In the genomic region with DNA sequence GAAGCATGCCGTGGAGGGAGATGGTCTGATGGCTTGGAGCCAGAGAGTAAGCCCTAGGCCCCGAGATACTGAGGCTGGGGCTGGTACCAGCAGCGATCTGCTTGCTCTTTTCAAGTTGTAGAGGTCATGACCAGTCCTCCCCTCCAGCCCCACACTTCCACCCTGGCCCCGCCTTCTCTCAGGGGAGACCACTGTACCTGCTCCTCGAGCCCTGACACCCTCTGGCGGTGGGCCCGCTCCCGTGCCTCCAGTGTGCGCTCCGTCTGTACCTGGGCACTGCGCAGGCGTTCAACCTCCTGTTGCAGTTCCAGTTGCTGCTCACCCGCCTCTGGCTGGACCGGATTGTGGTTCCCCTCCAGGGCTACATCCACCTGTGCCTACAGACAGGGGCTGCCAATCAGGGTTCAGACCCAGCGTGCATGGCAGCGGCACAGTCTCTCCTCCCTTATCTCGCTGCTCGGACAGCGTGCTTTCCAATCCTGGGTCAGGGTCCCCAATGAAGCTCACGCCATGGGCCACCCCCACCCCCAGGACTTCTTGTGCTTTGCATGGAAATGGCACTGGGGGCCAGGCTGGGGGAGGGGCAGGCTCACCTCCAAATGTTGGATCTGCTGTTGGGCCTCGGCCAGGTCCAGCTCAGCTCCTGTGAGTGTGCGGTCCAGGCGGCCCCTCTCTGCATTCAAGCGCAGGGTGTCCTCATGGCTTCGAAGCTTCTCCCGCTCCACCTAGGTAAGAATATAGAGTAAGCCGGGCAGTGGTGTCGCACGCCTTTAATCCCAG, we compare ENCODE assay signal across 14 mouse cellular contexts. TPM values are rescaled to one million over a fixed set of nuclear protein-coding genes. Genes with fewer than 3 reads are reported as not detected.
DNase-seq lines count a peak whose midpoint lies in the region; ATAC-seq and TF ChIP-seq lines count a peak whose summit lies in the region.
"Had no signal": no experiment of that assay in that cellular context is flagged by ENCODE, and none has a peak within 500 bp of the region (broad histone marks: within the 10 kb centered on the region; RNA-seq: fewer than 3 reads in every experiment).

No protein-coding gene starts in this region.

- H3K4me1 ChIP-seq in heart, embryonic 12.5 days (replicated peaks): peaks cover 55% of the 10 kb centered on the region
- peaks cover 24% of the 10 kb centered on the region for H3K4me1 ChIP-seq in lung, embryonic 14.5 days (ENCODE audit: insufficient read depth)
- H3K4me1 ChIP-seq in forebrain, embryonic 15.5 days: peaks cover 71% of the 10 kb centered on the region

- H3K27ac ChIP-seq in heart, embryonic 12.5 days (ENCODE audit: poor library complexity, severe bottlenecking): 0 out of 2 replicates have a peak overlapping the region, but pooled peaks have one; percentile 40
- no peak overlapping the region for H3K27ac ChIP-seq in lung, embryonic 14.5 days (ENCODE audit: low read depth)
- peak overlapping the region; percentile 42; the same call in 1 of the 2 replicates for H3K27ac ChIP-seq in forebrain, embryonic 15.5 days (replicated peaks)
- H3K27ac ChIP-seq: stomach, embryonic 15.5 days had no signal

- peak; percentile 23; the same call in 1 of the 2 replicates for TF ChIP-seq CTCF in lung, embryonic 14.5 days (IDR thresholded peaks at IDR 0.05; ENCODE audit: low read depth)

- 76% methylated on average over 29 of the region's 29 CpGs for WGBS in heart, embryonic 12.5 days
- 80% methylated on average over 29 of the region's 29 CpGs for WGBS in lung, embryonic 14.5 days
- 72% methylated on average over 29 of the region's 29 CpGs for WGBS in forebrain, embryonic 15.5 days

- ATAC-seq in heart, embryonic 12.5 days (ENCODE audit: insufficient number of reproducible peaks, low FRiP score): no peak
- ATAC-seq in lung, embryonic 14.5 days (ENCODE audit: insufficient read depth): no peak
- ATAC-seq in forebrain, embryonic 15.5 days (replicated peaks): no peak

- H3K9ac ChIP-seq in heart, embryonic 12.5 days: no peak overlapping the region
- H3K9ac ChIP-seq in lung, embryonic 14.5 days: no peak overlapping the region
- no peak overlapping the region for H3K9ac ChIP-seq in forebrain, embryonic 15.5 days (replicated peaks)
- H3K9ac ChIP-seq: stomach, embryonic 15.5 days had no signal

- intact Hi-C loops in heart, postnatal 25 days (cut with DNase I): no loop called here

- no peak overlapping the region for H3K4me3 ChIP-seq in heart, embryonic 12.5 days
- H3K4me3 ChIP-seq in lung, embryonic 14.5 days (ENCODE audit: low read depth, low read length): no peak overlapping the region
- no peak overlapping the region for H3K4me3 ChIP-seq in forebrain, embryonic 15.5 days
- H3K4me3 ChIP-seq: stomach, embryonic 15.5 days had no signal

- H3K36me3 ChIP-seq in heart, embryonic 12.5 days: peaks cover 54% of the 10 kb centered on the region
- peaks cover 58% of the 10 kb centered on the region for H3K36me3 ChIP-seq in lung, embryonic 14.5 days (ENCODE audit: insufficient read depth)
- H3K36me3 ChIP-seq in forebrain, embryonic 15.5 days: peaks cover 35% of the 10 kb centered on the region

- no peaks in the 10 kb centered on the region for H3K27me3 ChIP-seq in heart, embryonic 12.5 days (replicated peaks)
- H3K27me3 ChIP-seq in lung, embryonic 14.5 days (ENCODE audit: insufficient read depth, low read length): no peaks in the 10 kb centered on the region
- no peaks in the 10 kb centered on the region for H3K27me3 ChIP-seq in forebrain, embryonic 15.5 days
- H3K27me3 ChIP-seq: stomach, embryonic 15.5 days had no signal

- H3K4me2 ChIP-seq in heart, embryonic 12.5 days: no peak overlapping the region
- H3K4me2 ChIP-seq in lung, embryonic 14.5 days: no peak overlapping the region
- no peak overlapping the region for H3K4me2 ChIP-seq in forebrain, embryonic 15.5 days (replicated peaks)
- H3K4me2 ChIP-seq: stomach, embryonic 15.5 days had no signal

- no peak for DNase-seq in heart, postnatal 25 days (ENCODE audit: low spot score)
- DNase-seq in lung, embryonic 14.5 days: peak; percentile 17
- DNase-seq in lung, postnatal 10 days: no peak
- peak; percentile 73 for DNase-seq in R1 (ENCODE audit: low read depth, low spot score)
- no peak for DNase-seq in kidney, adult 8-10 months
- DNase-seq in spleen, postnatal 10 days (ENCODE audit: low spot score in 2 of 2): no peak
- DNase-seq: adrenal gland, postnatal 36 days; cerebellum, adult 11 months; heart, adult 18-20 months; right cerebral cortex, postnatal 14 days had no signal

- no peaks in the 10 kb centered on the region for H3K9me3 ChIP-seq in heart, embryonic 12.5 days (replicated peaks)
- no peaks in the 10 kb centered on the region for H3K9me3 ChIP-seq in lung, embryonic 14.5 days (ENCODE audit: low read depth, low read length)
- no peaks in the 10 kb centered on the region for H3K9me3 ChIP-seq in forebrain, embryonic 15.5 days
- H3K9me3 ChIP-seq: stomach, embryonic 15.5 days had no signal

RNA-seq across cellular contexts. Expression of a gene that starts 7.6 kb away (rescaled TPM):
- polyA plus RNA-seq in heart, embryonic 12.5 days (2016; fragmentation: Nextera tagmentation; extraction: Ambion mirVana): 245 and 246 TPM in 2 replicates
- total RNA-seq in heart, postnatal 25 days (2021): 1 to 10 TPM; 6.7 to 6.9 TPM
- polyA plus RNA-seq in lung, embryonic 14.5 days (2014; fragmentation: Nextera tagmentation; extraction: Ambion mirVana): 517 and 566 TPM in 2 replicates
- 215 and 229 TPM in 2 replicates for polyA plus RNA-seq in forebrain, embryonic 15.5 days (2015; fragmentation: Nextera tagmentation; extraction: Ambion mirVana)
- total RNA-seq: megakaryocyte, adult 5-6 weeks had no signal

RNA-seq across cellular contexts. Expression of a gene that starts 31.2 kb away (rescaled TPM):
- 33.1 and 35.6 TPM in 2 replicates for polyA plus RNA-seq in heart, embryonic 12.5 days (2016; fragmentation: Nextera tagmentation; extraction: Ambion mirVana)
- total RNA-seq in heart, postnatal 25 days (2021): 10 to 100 TPM; 16.5 to 19.4 TPM
- polyA plus RNA-seq in lung, embryonic 14.5 days (2014; fragmentation: Nextera tagmentation; extraction: Ambion mirVana): 34.0 and 37.2 TPM in 2 replicates
- polyA plus RNA-seq in forebrain, embryonic 15.5 days (2015; fragmentation: Nextera tagmentation; extraction: Ambion mirVana): 123 and 127 TPM in 2 replicates

RNA-seq across cellular contexts. Expression of a gene that starts 42.5 kb away (rescaled TPM):
- 6.3 and 6.7 TPM in 2 replicates for polyA plus RNA-seq in heart, embryonic 12.5 days (2016; fragmentation: Nextera tagmentation; extraction: Ambion mirVana)
- 1 to 10 TPM; 5.1 to 5.4 TPM for total RNA-seq in heart, postnatal 25 days (2021)
- 7.4 and 9.8 TPM in 2 replicates for polyA plus RNA-seq in lung, embryonic 14.5 days (2014; fragmentation: Nextera tagmentation; extraction: Ambion mirVana)
- polyA plus RNA-seq in forebrain, embryonic 15.5 days (2015; fragmentation: Nextera tagmentation; extraction: Ambion mirVana): 8.3 and 10.2 TPM in 2 replicates

RNA-seq across cellular contexts. Expression of a gene that starts 56.8 kb away (rescaled TPM):
- polyA plus RNA-seq in heart, embryonic 12.5 days (2016; fragmentation: Nextera tagmentation; extraction: Ambion mirVana): 746 and 756 TPM in 2 replicates
- 1,000 to 10,000 TPM; 1,213 to 1,269 TPM for total RNA-seq in heart, postnatal 25 days (2021)
- polyA plus RNA-seq in lung, embryonic 14.5 days (2014; fragmentation: Nextera tagmentation; extraction: Ambion mirVana): 382 and 392 TPM in 2 replicates
- 428 and 441 TPM in 2 replicates for polyA plus RNA-seq in forebrain, embryonic 15.5 days (2015; fragmentation: Nextera tagmentation; extraction: Ambion mirVana)

Comparison
In these comparisons a context has a peak if more than half of its experiments do, and no peak if none do; other contexts are left out.
1. DNase-seq: peak in lung, embryonic 14.5 days (single experiment) and R1 (single experiment); none in heart, postnatal 25 days (single experiment), lung, postnatal 10 days (single experiment), kidney, adult 8-10 months (0 of 2) and spleen, postnatal 10 days (0 of 2).